Mouse (Mus musculus): ENCODE data around the gene Exoc6. TPM values are rescaled to one million over a fixed set of nuclear protein-coding genes. Genes with fewer than 3 reads are reported as not detected.

The Exoc6 gene
- polyA plus RNA-seq, 1 experiment from 2014 or later = 7.9 TPM

GRCm38 (mm10) chr19:37697651-37698272 lies 147.5 kb downstream of the Exoc6 start, which contains the start of gene Cyp26a1:
Gene Cyp26a1, plus strand, starts transcription at chr19:37697798.
- H3K9ac ChIP-seq = no peak within 1 kb of the TSS; the same call in 1 of the 2 replicates
- H3K27me3 ChIP-seq = peaks cover 98% of the 10 kb centered on the region
- H3K4me2 ChIP-seq = peak within 1 kb of the TSS; percentile 69
- WGBS = under 1% methylated on average over 51 of the region's 51 CpGs
- H3K4me3 ChIP-seq = peak within 1 kb of the TSS; percentile 38
- H3K4me1 ChIP-seq = peaks cover 39% of the 10 kb centered on the region
- no peaks in the 10 kb centered on the region for H3K36me3 ChIP-seq
- no peaks in the 10 kb centered on the region for H3K9me3 ChIP-seq
- H3K27ac ChIP-seq = no peak within 1 kb of the TSS
- no peak for ATAC-seq (ENCODE audit: insufficient number of reproducible peaks, low FRiP score, low TSS enrichment, low read depth)

- peak overlapping the region; percentile 38 for H3K4me3 ChIP-seq
- under 1% methylated on average over 63 of the region's 63 CpGs for WGBS
- peak overlapping the region; percentile 69 for H3K4me2 ChIP-seq
- H3K9ac ChIP-seq = no peak overlapping the region
- H3K27ac ChIP-seq = no peak overlapping the region
- H3K27me3 ChIP-seq = peaks cover 98% of the 10 kb centered on the region
- no peaks in the 10 kb centered on the region for H3K36me3 ChIP-seq
- peaks cover 35% of the 10 kb centered on the region for H3K4me1 ChIP-seq
- no peaks in the 10 kb centered on the region for H3K9me3 ChIP-seq
- no peak for ATAC-seq (ENCODE audit: insufficient number of reproducible peaks, low FRiP score, low TSS enrichment, low read depth)
Measured at GRCm38 (mm10) chr19:37698273-37699160, 148.3 kb downstream of the Exoc6 start.

GRCm38 (mm10) chr19:37699711-37700110 lies 149.5 kb downstream of the Exoc6 start:
- Histone ChIP-seq H3K4me3 (no peak overlapping the region), H3K4me1 (peaks cover 35% of the 10 kb centered on the region), H3K4me2 (no peak overlapping the region), H3K27ac (no peak overlapping the region), H3K9me3 (no peaks in the 10 kb centered on the region), H3K27me3 (peaks cover 90% of the 10 kb centered on the region), H3K36me3 (no peaks in the 10 kb centered on the region), H3K9ac (no peak overlapping the region)
- no peak for ATAC-seq (ENCODE audit: insufficient number of reproducible peaks, low FRiP score, low TSS enrichment, low read depth)
- WGBS = 20% methylated on average over 9 of the region's 9 CpGs

- no peak for ATAC-seq (ENCODE audit: insufficient number of reproducible peaks, low FRiP score, low TSS enrichment, low read depth)
- no peak overlapping the region for H3K4me2 ChIP-seq
- no peaks in the 10 kb centered on the region for H3K36me3 ChIP-seq
- H3K27ac ChIP-seq = no peak overlapping the region
- H3K9me3 ChIP-seq = no peaks in the 10 kb centered on the region
- H3K27me3 ChIP-seq = peaks cover 61% of the 10 kb centered on the region
- H3K4me1 ChIP-seq = peaks cover 17% of the 10 kb centered on the region
- H3K9ac ChIP-seq = no peak overlapping the region
- no peak overlapping the region for H3K4me3 ChIP-seq
- 65% methylated on average over 21 of the region's 21 CpGs for WGBS
Measured at GRCm38 (mm10) chr19:37702377-37703076, 152.3 kb downstream of the Exoc6 start.

- Histone ChIP-seq H3K4me1 (peaks cover 2% of the 10 kb centered on the region), H3K9ac (no peak overlapping the region), H3K4me2 (no peak overlapping the region), H3K4me3 (no peak overlapping the region), H3K9me3 (no peaks in the 10 kb centered on the region), H3K27me3 (peaks cover 47% of the 10 kb centered on the region), H3K27ac (no peak overlapping the region), H3K36me3 (no peaks in the 10 kb centered on the region)
- no peak for ATAC-seq (ENCODE audit: insufficient number of reproducible peaks, low FRiP score, low TSS enrichment, low read depth)
- WGBS = 3% methylated on average over 3 of the region's 3 CpGs
Measured at GRCm38 (mm10) chr19:37703902-37704509, 153.8 kb downstream of the Exoc6 start.

- ATAC-seq (ENCODE audit: insufficient number of reproducible peaks, low FRiP score, low TSS enrichment, low read depth) = no peak
- no peak overlapping the region for H3K9ac ChIP-seq
- no peaks in the 10 kb centered on the region for H3K4me1 ChIP-seq
- 75% methylated on average over 5 of the region's 5 CpGs for WGBS
- no peaks in the 10 kb centered on the region for H3K9me3 ChIP-seq
- peaks cover 30% of the 10 kb centered on the region for H3K27me3 ChIP-seq
- H3K4me2 ChIP-seq = no peak overlapping the region
- H3K27ac ChIP-seq = no peak overlapping the region
- no peak overlapping the region for H3K4me3 ChIP-seq
- H3K36me3 ChIP-seq = no peaks in the 10 kb centered on the region
Measured at GRCm38 (mm10) chr19:37705722-37706121, 155.5 kb downstream of the Exoc6 start.

- Histone ChIP-seq H3K9me3 (no peaks in the 10 kb centered on the region), H3K9ac (no peak overlapping the region), H3K27me3 (no peaks in the 10 kb centered on the region), H3K4me1 (peaks cover 7% of the 10 kb centered on the region; the same call in 1 of the 2 replicates), H3K4me2 (no peak overlapping the region), H3K27ac (no peak overlapping the region), H3K36me3 (no peaks in the 10 kb centered on the region), H3K4me3 (no peak overlapping the region)
- WGBS = 64% methylated on average over 10 of the region's 10 CpGs
- ATAC-seq (ENCODE audit: insufficient number of reproducible peaks, low FRiP score, low TSS enrichment, low read depth) = no peak
Measured at GRCm38 (mm10) chr19:37714681-37715080, 164.5 kb downstream of the Exoc6 start.

GRCm38 (mm10) chr19:37715980-37716379 lies 165.8 kb downstream of the Exoc6 start:
- H3K9ac ChIP-seq = no peak overlapping the region
- H3K36me3 ChIP-seq = no peaks in the 10 kb centered on the region
- no peak overlapping the region for H3K27ac ChIP-seq
- no peak overlapping the region for H3K4me2 ChIP-seq
- H3K27me3 ChIP-seq = no peaks in the 10 kb centered on the region
- WGBS = 76% methylated on average over 1 of the region's 1 CpGs
- peaks cover 7% of the 10 kb centered on the region; the same call in 1 of the 2 replicates for H3K4me1 ChIP-seq
- no peak for ATAC-seq (ENCODE audit: insufficient number of reproducible peaks, low FRiP score, low TSS enrichment, low read depth)
- H3K4me3 ChIP-seq = no peak overlapping the region
- H3K9me3 ChIP-seq = no peaks in the 10 kb centered on the region

GRCm38 (mm10) chr19:37716524-37717175 lies 166.4 kb downstream of the Exoc6 start:
- Histone ChIP-seq H3K27ac (no peak overlapping the region), H3K27me3 (no peaks in the 10 kb centered on the region), H3K4me3 (no peak overlapping the region), H3K36me3 (no peaks in the 10 kb centered on the region), H3K9me3 (no peaks in the 10 kb centered on the region), H3K9ac (no peak overlapping the region), H3K4me1 (peaks cover 7% of the 10 kb centered on the region; the same call in 1 of the 2 replicates), H3K4me2 (no peak overlapping the region)
- WGBS = 59% methylated on average over 12 of the region's 12 CpGs
- ATAC-seq (ENCODE audit: insufficient number of reproducible peaks, low FRiP score, low TSS enrichment, low read depth) = no peak

- Histone ChIP-seq H3K4me1 (peaks cover 7% of the 10 kb centered on the region; the same call in 1 of the 2 replicates), H3K9me3 (no peaks in the 10 kb centered on the region), H3K4me2 (no peak overlapping the region), H3K4me3 (no peak overlapping the region), H3K9ac (no peak overlapping the region), H3K36me3 (no peaks in the 10 kb centered on the region), H3K27me3 (no peaks in the 10 kb centered on the region), H3K27ac (no peak overlapping the region)
- ATAC-seq (ENCODE audit: insufficient number of reproducible peaks, low FRiP score, low TSS enrichment, low read depth) = no peak
- WGBS = 34% methylated on average over 1 of the region's 1 CpGs
Measured at GRCm38 (mm10) chr19:37719166-37719565, 168.9 kb downstream of the Exoc6 start.

GRCm38 (mm10) chr19:37724591-37724990 lies 174.4 kb downstream of the Exoc6 start:
- Histone ChIP-seq H3K4me3 (no peak overlapping the region), H3K4me2 (no peak overlapping the region), H3K27ac (no peak overlapping the region), H3K9ac (no peak overlapping the region), H3K9me3 (no peaks in the 10 kb centered on the region), H3K36me3 (no peaks in the 10 kb centered on the region), H3K27me3 (no peaks in the 10 kb centered on the region), H3K4me1 (no peaks in the 10 kb centered on the region)
- no peak for ATAC-seq (ENCODE audit: insufficient number of reproducible peaks, low FRiP score, low TSS enrichment, low read depth)
- WGBS = 97% methylated on average over 5 of the region's 5 CpGs
